Mouse (Mus musculus) gastrocnemius, postnatal 36 days (tissue): Measurements from ENCODE around the gene Clcnka. TPM values are rescaled to one million over a fixed set of nuclear protein-coding genes. Genes with fewer than 3 reads are reported as not detected.

ENCODE experiments used
- DNase-seq, 2 experiments: peaks; one replicate each; pipeline ENCODE4 v3.0.0; 2022
- intact Hi-C: fragments of 180-260 bp; cut with DNase I; formaldehyde crosslinking; loops from one replicate; pipeline ENCODE4 v1.15.1; 2025
- microRNA-seq, 2 experiments: library from miRNA; unstranded; fragments of <30 nt; microRNA quantifications; one replicate each; pipeline ENCODE4 v1.2.0; 2021
- total RNA-seq, 2 experiments: library from RNA; stranded (reverse); gene quantifications; 2 replicates each; pipeline ENCODE4 v1.2.3; 2021

Gene Clcnka
- total RNA-seq, 2 experiments from 2014 or later: 0.17 to 0.26 TPM

DNA sequence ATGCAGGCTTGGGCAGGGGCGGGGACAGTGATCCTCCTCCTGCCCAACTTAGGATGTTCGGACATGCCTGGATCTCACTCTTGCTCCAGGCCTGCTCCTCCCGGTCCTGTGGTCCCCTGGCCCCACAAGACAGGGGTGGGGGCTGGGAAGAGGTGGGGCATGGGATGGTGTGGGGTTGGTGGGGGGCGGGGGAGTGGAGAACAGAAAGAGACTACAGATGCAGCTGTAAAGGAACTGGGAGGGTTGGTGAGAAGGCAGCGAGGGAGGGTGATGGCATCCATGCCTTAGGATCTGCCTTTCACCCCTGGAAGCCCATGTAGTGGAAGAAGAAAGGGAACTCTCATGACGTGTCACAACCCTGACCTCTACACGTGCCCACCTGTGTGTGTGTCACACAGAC, 57.0 kb downstream of the Clcnka start:
- no peak for DNase-seq
- intact Hi-C loops: no loop called here

DNA sequence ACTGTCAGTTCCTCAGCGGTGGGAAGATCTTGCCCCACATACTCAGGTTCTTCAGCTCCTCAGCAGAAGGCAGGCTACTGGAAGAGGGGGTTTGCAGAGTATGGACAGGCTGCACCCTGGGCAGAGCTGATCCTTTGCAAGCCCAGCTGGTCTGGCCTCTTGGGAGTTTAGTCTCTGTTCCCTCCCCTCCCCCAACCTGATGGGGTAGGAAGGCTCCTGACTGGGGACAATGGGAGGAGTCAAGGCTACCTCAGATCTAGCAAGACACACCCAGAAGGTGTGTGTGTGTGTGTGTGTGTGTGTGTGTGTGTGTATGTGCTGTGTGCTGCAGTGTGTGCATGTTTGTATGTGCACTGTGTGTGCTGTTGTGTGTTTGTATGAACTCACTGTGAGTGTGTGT, 59.7 kb downstream of the Clcnka start:
- intact Hi-C loops: no loop called here

DNA sequence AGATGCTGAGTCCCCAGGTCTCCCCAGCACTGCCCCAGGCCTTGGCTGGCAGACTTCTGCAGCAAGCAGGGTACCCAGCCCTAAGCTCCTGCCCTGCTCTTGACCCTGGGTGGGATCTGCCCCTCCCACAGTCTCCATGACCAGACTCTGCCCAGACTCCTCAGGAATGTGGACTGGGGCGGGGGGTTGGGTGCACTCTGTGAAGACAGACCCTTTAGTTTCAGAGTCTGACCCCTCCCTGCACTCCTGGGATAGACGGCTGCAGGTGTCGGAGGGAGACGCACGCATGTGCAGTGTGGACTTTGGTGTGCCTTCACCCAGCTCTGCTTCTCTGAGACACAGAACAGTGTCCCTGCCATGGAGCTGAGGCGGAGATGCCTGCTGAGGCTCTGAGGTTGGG, 60.5 kb downstream of the Clcnka start:
- intact Hi-C loops: no loop called here
- DNase-seq: no peak

More for the DNA sequence above, 59.7 kb downstream of the Clcnka start:
- DNase-seq: no peak

DNA sequence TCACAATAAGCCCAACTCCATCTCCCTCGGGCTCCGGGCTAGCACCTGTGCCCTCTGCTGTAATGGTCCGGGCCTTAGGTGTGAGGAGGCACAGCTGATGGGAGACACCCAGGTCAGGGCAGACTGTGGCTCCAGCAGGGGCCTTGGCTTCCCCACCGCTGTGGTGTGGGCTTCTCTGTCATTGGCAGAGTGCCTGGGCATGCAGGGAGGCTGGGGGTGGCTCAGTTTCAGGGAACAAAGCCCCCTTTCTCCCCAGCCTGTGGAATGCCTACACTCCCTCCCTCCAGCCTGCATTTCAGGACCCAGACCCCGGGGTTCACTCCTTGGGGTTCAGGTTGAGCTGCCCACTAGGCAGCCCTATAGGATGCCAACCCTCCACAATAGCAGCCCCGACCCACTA, 62.3 kb downstream of the Clcnka start:
- intact Hi-C loops: no loop called here
- DNase-seq: no peak

DNA sequence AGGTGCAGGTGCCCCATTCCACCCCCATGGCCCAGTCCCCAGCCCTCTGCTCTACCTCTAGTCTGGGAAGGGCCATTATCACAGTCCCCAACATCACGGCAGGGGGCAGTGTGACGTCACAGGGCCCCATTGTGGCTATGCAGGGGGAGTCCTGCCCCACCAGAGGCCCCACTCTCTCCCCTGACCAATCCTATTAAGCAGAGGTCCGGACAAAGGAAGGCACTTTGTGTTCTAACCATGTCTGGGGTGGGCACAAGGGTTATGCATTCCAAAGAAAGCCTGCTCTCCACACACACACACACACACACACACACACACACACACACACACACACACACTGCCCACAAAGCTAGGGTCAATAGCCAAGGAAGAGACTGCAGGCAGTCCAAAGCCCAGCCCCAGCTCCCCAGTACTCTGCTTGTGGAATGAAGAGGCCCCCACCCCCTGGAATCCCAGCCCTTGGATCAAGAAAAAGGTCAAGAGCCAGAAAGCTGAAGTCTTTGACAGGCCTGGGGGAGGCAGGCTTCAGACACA, 63.2 kb downstream of the Clcnka start:
- no peak for DNase-seq
- intact Hi-C loops: no loop called here

DNA sequence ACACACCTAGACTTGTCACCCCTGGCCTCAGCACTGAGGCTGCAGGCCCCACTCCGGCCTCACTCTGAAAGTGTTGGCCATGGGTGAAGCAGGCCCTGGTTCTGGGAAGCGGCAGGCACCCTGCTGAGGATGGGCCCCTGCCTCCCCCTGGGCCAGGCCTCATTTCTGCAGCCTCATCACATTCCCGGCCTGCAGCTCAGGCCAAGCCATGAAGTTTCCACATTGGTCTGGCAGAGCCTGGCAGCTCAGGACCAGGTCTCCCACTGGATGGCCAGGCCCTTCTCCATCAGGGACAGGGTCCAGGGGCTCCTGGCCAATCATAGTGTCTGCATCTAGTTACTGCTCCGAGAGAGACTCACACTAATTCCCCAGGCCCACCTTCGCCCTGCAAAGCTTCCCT, 63.8 kb downstream of the Clcnka start:
- intact Hi-C loops: no loop called here
- no peak for DNase-seq

Small RNAs within 50 kb of the gene (microRNA-seq; reads per million reads assigned to microRNA genes)
- gene Gm25690: 0 reads per million in 2 experiments

Other genes starting within 250 kb of the Clcnka start
- gene Rsg1, start 184.8 kb downstream of the Clcnka start, total RNA-seq: not detected
- gene Arhgef19, start 159.2 kb downstream of the Clcnka start, total RNA-seq: under 1 TPM; 0.26 to 0.69 TPM
- gene Epha2, start 97.5 kb downstream of the Clcnka start, total RNA-seq: 1 to 10 TPM; 2.4 to 2.6 TPM
- under 1 TPM; 0.18 to 0.22 TPM for gene Fam131c, start 30.5 kb downstream of the Clcnka start, total RNA-seq
- gene Clcnkb, start 17.3 kb upstream of the Clcnka start, total RNA-seq: under 1 TPM in 1 of 2 experiments, not detected in 1; 0.27 TPM
- 100 to 1,000 TPM; 198 to 366 TPM for gene Hspb7, start 22.1 kb upstream of the Clcnka start, total RNA-seq
- under 1 TPM; 0.31 to 0.67 TPM for gene Srarp, start 37.4 kb upstream of the Clcnka start, total RNA-seq
- gene Zbtb17, start 45.9 kb upstream of the Clcnka start, total RNA-seq: 10 to 100 TPM; 25.2 to 25.5 TPM
- 10 to 100 TPM; 17.1 to 21.8 TPM for gene Spen, start 139.9 kb upstream of the Clcnka start, total RNA-seq
- under 1 TPM; 0.64 to 0.84 TPM for gene Fblim1, start 207.4 kb upstream of the Clcnka start, total RNA-seq
- 1 to 10 TPM in 1 of 2 experiments, under 1 TPM in 1; 0.62 to 1.4 TPM for gene Tmem82, start 219.9 kb upstream of the Clcnka start, total RNA-seq
- 10 to 100 TPM; 10.3 to 26.0 TPM for gene Slc25a34, start 225.1 kb upstream of the Clcnka start, total RNA-seq